Mouse (Mus musculus) layer of hippocampus, postnatal 36 days (tissue): ENCODE measurements at regions not wholly inside any gene's neighbourhood (a gene's known extent, or its start where the extent isn't known, plus 50 kb on each side); places are given as distances from the start of the nearest gene placed in this dataset.

ENCODE experiments used
- DNase-seq, 2 experiments: peaks; one replicate each; pipeline ENCODE4 v3.0.0; 2022

DNA sequence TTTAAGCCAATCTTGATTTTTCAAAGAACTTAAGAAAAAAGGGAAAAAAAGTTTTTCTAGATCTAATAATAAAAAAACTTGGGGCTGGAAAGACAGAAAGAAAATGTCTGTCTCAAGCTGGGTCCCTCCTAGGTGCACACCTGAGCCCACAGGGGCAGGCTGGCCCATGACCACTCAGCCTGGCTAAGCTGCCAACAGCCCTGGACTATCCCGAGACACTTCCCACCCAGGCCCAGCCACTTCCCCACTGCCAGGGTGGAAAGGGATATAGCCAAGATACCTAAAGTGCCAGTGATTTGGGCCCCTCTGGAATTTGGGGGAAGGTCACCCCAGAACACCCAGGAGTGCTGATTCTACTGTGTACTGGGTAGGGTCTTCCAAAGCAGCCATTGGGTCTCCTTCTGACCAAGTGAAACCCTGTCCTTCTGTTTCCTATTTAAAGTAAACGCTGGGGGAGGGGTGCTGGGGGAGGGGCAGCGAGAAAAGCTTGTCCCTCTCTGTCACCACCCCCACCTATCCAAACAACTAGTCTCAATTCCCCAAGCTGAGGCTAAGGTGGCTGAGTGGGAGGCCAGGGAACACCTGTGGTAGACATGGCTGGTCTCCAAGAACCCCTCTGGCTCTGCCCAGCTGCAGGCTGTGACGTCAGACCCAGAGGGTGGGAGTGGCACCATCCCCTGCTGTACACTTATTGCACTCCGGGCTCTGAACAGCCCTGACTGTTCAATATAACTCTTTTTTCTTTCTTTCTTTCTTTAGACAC lies 62.6 kb downstream of the Mcfd2 start:
- DNase-seq = no peak

GRCm38 (mm10) chr17:87202490-87202889 lies 63.2 kb downstream of the Mcfd2 start:
- no peak for DNase-seq

- DNase-seq = peak; percentile 6 to 14
These were observed 65.0 kb downstream of the Mcfd2 start for GRCm38 (mm10) chr17:87200721-87201242.

DNA sequence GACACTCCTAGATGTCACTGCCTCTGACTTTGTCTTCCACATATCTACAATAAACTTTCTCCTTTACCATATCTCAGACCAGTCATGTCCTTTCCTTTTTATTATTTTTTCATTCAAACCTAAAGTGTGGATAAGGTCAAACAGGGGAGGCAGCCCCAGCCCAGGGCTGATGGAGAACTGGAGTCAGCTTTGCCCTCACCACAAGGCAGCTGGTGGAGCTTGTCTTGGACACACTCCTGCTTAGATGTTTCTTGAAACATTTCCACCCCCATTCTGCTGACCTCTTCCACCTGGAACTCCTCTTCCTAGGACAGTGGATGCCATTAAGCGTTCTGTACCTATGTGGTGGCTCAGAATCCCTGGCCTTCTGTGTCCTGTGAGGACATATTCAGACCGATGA lies 65.6 kb downstream of the Mcfd2 start:
- DNase-seq = no peak

DNA sequence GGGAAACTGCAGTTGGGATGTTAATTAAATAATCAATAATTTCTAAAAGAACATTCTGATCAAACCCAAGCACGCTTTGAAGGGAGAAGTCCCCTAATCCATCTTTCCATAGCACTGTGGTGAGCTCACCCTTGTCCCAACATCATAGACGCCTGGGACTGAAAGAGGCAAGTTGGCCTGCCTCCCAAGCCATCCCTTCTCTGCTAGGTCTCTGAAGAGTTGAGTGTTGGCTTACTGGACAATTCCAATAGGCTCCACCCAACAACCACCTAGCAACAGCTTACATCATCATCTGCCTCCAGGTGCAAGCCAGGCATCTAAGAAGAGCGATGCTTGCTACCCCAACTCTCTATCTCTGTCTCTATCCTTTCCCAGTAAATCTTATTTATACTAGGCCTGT lies 66.6 kb downstream of the Mcfd2 start:
- DNase-seq = no peak

DNA sequence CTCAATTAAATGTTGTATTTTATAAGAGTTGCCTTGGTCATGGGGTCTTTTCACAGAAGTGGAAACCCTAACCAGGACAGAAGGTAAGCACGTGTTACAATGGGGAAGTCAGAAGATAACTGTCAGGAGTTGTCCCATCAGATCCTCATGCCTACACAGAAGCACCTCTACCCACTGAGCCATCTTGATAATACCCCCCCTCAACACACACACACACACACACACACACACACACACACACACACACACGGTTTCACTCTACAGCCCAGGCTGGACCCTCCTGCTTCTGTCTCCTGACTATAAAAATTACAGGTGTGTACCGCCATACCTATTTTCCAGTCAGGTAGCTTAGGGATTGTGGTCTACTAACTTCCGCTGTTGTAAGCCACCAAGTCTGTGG lies 68.3 kb downstream of the Mcfd2 start:
- DNase-seq = no peak

GRCm38 (mm10) chr17:87194639-87195038 lies 71.1 kb downstream of the Mcfd2 start:
- no peak for DNase-seq

- no peak for DNase-seq
These were observed 72.3 kb downstream of the Mcfd2 start for GRCm38 (mm10) chr17:87193482-87193881.

GRCm38 (mm10) chr17:87189670-87190069 lies 76.1 kb downstream of the Mcfd2 start:
- no peak for DNase-seq
